Mouse (Mus musculus) liver, embryonic 12.5 days (tissue): ENCODE results near the gene Usp20. TPM values are rescaled to one million over a fixed set of nuclear protein-coding genes. Genes with fewer than 3 reads are reported as not detected.

Experiments
- ATAC-seq: fragments of 200-750 bp; cut with Nextera tagmentation; 2 replicates; pipeline ENCODE4 v1.8.0; 2017; ENCODE audit warnings: moderate number of reproducible peaks, mild to moderate bottlenecking, moderate library complexity
- H3K27ac ChIP-seq: fragments of 300-500 bp; sonication (generic); 2 replicates; pipeline ENCODE4 v1.5.1; 2016; ENCODE audit warnings: mild to moderate bottlenecking
- H3K27me3 ChIP-seq: fragments of 300-500 bp; sonication (generic); replicated peaks from 2 replicates; pipeline ENCODE4 v1.6.1; 2016; ENCODE audit warnings: mild to moderate bottlenecking, moderate library complexity
- H3K36me3 ChIP-seq: fragments of 300-500 bp; sonication (generic); 2 replicates; pipeline ENCODE4 v1.6.1; 2016; ENCODE audit warnings: mild to moderate bottlenecking, moderate library complexity
- H3K4me1 ChIP-seq: fragments of 300-500 bp; sonication (generic); 2 replicates; pipeline ENCODE4 v1.6.1; 2016
- H3K4me2 ChIP-seq: fragments of 300-500 bp; sonication (generic); 2 replicates; pipeline ENCODE4 v1.6.1; 2016; ENCODE audit warnings: mild to moderate bottlenecking, moderate library complexity
- H3K4me3 ChIP-seq: fragments of 300-500 bp; sonication (generic); 2 replicates; pipeline ENCODE4 v1.5.1; 2016; ENCODE audit warnings: mild to moderate bottlenecking, moderate library complexity
- H3K9ac ChIP-seq: fragments of 300-500 bp; sonication (generic); 2 replicates; pipeline ENCODE4 v1.6.1; 2016; ENCODE audit warnings: mild to moderate bottlenecking, moderate library complexity
- H3K9me3 ChIP-seq: fragments of 300-500 bp; sonication (generic); replicated peaks from 2 replicates; pipeline ENCODE4 v1.6.1; 2016; ENCODE audit warnings: mild to moderate bottlenecking, moderate library complexity
- WGBS: fragments of 180-500 bp; shearing (Covaris S2); methylation state at CpG from one replicate; pipeline ENCODE4 v1.1.7; 2016; ENCODE audit not compliant: insufficient replicate concordance; 5-methylcytosine and 5-hydroxymethylcytosine counted together
- polyA plus RNA-seq: library from polyadenylated mRNA; unstranded; fragments of >200 nt; fragmentation: Nextera tagmentation; extraction: Ambion mirVana; gene quantifications from 2 replicates; pipeline ENCODE4 v1.2.1, GENCODE M21; 2016

Gene Usp20
- polyA plus RNA-seq, 1 experiment from 2014 or later: 7.6 TPM

- Histone ChIP-seq H3K27me3 (no peaks in the 10 kb centered on the region), H3K4me2 (no peak overlapping the region), H3K9ac (no peak overlapping the region), H3K27ac (no peak overlapping the region), H3K4me1 (peaks cover 12% of the 10 kb centered on the region; the same call in 1 of the 2 replicates), H3K9me3 (no peaks in the 10 kb centered on the region), H3K4me3 (no peak overlapping the region), H3K36me3 (peaks cover 44% of the 10 kb centered on the region)
- ATAC-seq: no peak
- WGBS: 60% methylated on average over 5 of the region's 5 CpGs
Measured at GRCm38 (mm10) chr2:31023940-31024339, 41.9 kb downstream of the Usp20 start.

DNA sequence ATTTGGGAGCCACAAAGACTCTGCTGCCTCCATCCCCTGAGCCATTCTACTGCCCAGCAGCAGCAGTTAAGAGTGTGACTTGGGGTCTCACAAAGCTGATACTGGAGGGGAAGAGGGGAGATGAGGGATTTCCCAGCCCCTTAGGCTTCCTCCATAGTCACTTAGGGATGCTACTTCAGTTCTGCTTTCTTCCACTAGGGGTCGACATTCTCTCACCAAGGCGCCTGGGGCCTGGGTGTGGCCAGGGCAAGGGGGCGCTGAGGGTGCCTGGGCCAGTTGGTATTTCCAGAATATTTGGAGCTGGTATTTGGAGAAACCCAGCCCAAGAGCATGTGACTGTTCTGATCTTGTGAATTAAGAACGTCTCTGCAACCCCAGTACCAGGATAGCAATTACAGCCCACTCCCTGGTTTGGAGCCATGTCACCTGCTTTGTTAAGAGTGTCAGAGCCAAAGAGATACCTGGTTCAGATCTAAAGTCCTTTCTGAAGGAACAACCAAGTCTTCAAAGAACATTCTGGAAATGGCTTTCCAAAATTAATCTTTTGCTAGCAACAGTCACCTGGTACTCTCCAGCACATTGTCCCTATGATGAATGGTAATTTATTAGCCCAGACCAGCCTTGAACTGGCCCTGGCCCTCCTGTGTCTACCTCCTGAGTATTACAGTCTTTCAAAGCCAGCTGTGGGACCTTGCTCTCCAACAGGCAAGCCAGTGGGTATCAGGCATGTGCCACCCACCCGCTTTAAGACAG is 42.7 kb downstream of the Usp20 start:
- Histone ChIP-seq H3K9me3 (no peaks in the 10 kb centered on the region), H3K4me3 (no peak overlapping the region), H3K36me3 (peaks cover 39% of the 10 kb centered on the region), H3K27me3 (no peaks in the 10 kb centered on the region), H3K4me1 (peaks cover 13% of the 10 kb centered on the region), H3K9ac (no peak overlapping the region), H3K4me2 (no peak overlapping the region), H3K27ac (peak overlapping the region; percentile 30; the same call in 1 of the 2 replicates)
- WGBS: 26% methylated on average over 5 of the region's 5 CpGs
- peak; percentile 53; the same call in 1 of the 2 replicates for ATAC-seq

DNA sequence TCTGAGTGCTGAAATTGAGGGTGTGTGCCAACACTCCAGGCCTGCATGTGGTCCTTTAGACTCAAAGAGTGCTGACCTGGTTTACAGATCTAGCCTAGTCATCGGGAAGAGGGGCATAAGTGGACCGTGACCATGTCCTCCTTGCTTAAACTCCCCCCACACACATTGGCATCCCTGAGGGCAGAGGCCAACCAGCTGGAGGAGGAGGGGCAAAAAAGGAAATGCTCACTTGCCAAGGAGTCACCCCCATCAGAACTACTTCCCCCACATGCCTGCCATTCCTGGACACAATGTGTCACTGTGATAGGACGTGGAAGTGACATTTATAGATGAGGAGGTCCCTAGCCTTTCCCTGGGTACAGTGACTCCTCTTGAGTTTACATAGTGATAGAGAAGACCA is 43.4 kb downstream of the Usp20 start:
- Histone ChIP-seq H3K9ac (no peak overlapping the region), H3K4me3 (no peak overlapping the region), H3K36me3 (peaks cover 39% of the 10 kb centered on the region), H3K27ac (peak overlapping the region; percentile 30; the same call in 1 of the 2 replicates), H3K4me2 (no peak overlapping the region), H3K9me3 (no peaks in the 10 kb centered on the region), H3K27me3 (no peaks in the 10 kb centered on the region), H3K4me1 (peaks cover 18% of the 10 kb centered on the region)
- ATAC-seq: no peak
- 65% methylated on average over 3 of the region's 3 CpGs for WGBS

- Histone ChIP-seq H3K36me3 (peaks cover 37% of the 10 kb centered on the region), H3K4me2 (no peak overlapping the region), H3K27me3 (no peaks in the 10 kb centered on the region), H3K9me3 (no peaks in the 10 kb centered on the region), H3K9ac (no peak overlapping the region), H3K27ac (no peak overlapping the region), H3K4me3 (no peak overlapping the region), H3K4me1 (peaks cover 18% of the 10 kb centered on the region)
- ATAC-seq: no peak
- WGBS: 69% methylated on average over 8 of the region's 8 CpGs
Measured at GRCm38 (mm10) chr2:31026642-31027041, 44.6 kb downstream of the Usp20 start.

DNA sequence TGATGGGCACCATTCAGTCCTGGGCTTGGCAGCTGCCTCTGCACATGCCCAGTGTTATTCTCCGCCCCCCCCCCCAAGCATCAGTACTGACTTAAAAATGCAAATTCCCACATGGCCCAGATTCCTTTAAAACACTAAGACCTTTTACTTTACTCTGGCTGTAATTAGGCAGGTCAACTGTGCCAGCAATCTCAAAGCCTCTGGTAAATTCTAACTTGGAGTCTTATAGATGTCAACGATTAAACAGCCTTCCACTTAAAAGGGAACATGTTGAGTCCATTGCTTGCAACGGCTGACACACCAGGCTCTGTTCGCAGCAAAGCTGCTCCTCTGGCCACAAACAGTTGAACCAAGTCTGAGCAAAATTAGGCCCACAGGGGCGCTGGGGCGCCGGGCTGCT is 49.9 kb downstream of the Usp20 start:
- Histone ChIP-seq H3K36me3 (peaks cover 82% of the 10 kb centered on the region), H3K9me3 (no peaks in the 10 kb centered on the region), H3K27ac (no peak overlapping the region), H3K4me3 (no peak overlapping the region), H3K4me1 (peaks cover 5% of the 10 kb centered on the region), H3K4me2 (no peak overlapping the region), H3K9ac (no peak overlapping the region), H3K27me3 (no peaks in the 10 kb centered on the region)
- no peak for ATAC-seq
- WGBS: 86% methylated on average over 7 of the region's 7 CpGs

DNA sequence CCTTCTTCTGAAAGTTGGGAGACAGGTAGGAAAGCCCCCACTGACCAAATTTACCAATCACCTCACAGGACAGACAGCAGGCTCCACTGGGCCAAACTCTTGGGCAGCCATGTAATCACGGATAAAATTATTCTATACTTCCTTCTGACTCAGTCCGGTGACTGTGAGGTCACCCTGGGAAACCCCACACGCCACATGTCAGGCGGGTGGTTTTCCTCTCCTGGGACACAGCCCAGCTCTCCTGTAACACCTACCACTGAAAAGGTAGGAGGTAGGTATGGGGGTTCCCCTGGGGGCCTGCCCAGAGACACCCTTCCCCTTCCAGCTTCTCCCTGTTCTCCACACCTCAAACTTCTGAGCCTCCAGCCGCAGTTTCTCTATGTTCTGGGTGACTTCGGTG is 54.7 kb downstream of the Usp20 start:
- H3K36me3 ChIP-seq: peaks cover 82% of the 10 kb centered on the region
- ATAC-seq: no peak

DNA sequence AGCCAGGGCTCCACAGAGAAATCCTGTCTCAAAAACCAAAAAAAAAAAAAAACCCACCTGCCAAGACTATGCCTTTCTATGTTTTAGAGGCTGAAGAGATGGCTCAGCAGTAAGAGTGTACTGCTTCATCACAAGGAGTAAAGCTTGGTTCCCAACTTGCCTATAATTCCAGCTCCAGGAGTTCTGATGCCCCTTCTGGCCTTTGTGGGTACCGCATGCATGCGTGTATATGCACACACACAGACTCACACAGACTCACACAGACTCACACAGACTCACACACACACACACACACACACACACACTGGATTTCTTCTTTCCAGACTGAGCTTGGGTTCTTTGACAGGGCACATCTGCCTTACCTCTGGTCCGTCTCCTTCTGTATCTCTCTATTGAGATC is 58.0 kb downstream of the Usp20 start:
- Histone ChIP-seq H3K36me3 (peaks cover 65% of the 10 kb centered on the region), H3K4me2 (no peak overlapping the region), H3K9ac (no peak overlapping the region), H3K9me3 (peaks cover 4% of the 10 kb centered on the region; the same call in 1 of the 2 replicates), H3K4me3 (no peak overlapping the region), H3K27ac (no peak overlapping the region), H3K27me3 (no peaks in the 10 kb centered on the region), H3K4me1 (no peaks in the 10 kb centered on the region)
- WGBS: 85% methylated on average over 3 of the region's 3 CpGs
- no peak for ATAC-seq

More for the DNA sequence above, 54.7 kb downstream of the Usp20 start:
- no peak overlapping the region for H3K4me3 ChIP-seq
- 83% methylated on average over 6 of the region's 6 CpGs for WGBS
- H3K4me2 ChIP-seq: no peak overlapping the region
- H3K27me3 ChIP-seq: no peaks in the 10 kb centered on the region
- H3K9ac ChIP-seq: no peak overlapping the region
- peaks cover 4% of the 10 kb centered on the region; the same call in 1 of the 2 replicates for H3K9me3 ChIP-seq
- no peak overlapping the region for H3K27ac ChIP-seq
- no peaks in the 10 kb centered on the region for H3K4me1 ChIP-seq

GRCm38 (mm10) chr2:31040487-31040886 is 58.4 kb downstream of the Usp20 start:
- peaks cover 61% of the 10 kb centered on the region for H3K36me3 ChIP-seq
- no peak for ATAC-seq

DNA sequence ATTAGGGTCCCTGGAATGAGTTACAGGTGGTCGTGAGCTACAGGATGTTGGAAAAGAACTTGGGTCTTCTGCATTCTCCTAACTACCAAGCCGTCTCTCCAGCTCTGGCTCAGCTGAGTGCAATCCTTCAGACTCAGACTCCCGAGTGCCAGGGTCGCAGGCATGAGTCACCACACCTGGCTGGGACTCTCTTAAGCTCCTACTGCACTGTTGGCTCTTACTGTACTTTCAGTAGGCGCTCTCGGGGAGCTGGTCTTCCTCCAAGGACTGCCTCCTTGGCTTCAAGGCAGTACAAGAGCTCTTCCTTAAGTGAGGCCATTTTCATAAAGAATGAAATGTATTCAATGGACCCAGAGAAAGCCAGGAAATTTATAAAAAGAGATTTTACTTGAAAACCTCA is 59.3 kb downstream of the Usp20 start:
- H3K36me3 ChIP-seq: peaks cover 57% of the 10 kb centered on the region
- H3K27me3 ChIP-seq: no peaks in the 10 kb centered on the region
- H3K9ac ChIP-seq: no peak overlapping the region
- H3K9me3 ChIP-seq: peaks cover 4% of the 10 kb centered on the region; the same call in 1 of the 2 replicates
- H3K4me2 ChIP-seq: no peak overlapping the region
- WGBS: 81% methylated on average over 6 of the region's 6 CpGs
- H3K4me3 ChIP-seq: no peak overlapping the region
- no peaks in the 10 kb centered on the region for H3K4me1 ChIP-seq
- H3K27ac ChIP-seq: no peak overlapping the region
- ATAC-seq: no peak

More at GRCm38 (mm10) chr2:31040487-31040886, 58.4 kb downstream of the Usp20 start:
- no peak overlapping the region for H3K27ac ChIP-seq
- 73% methylated on average over 3 of the region's 3 CpGs for WGBS
- H3K4me3 ChIP-seq: no peak overlapping the region
- H3K9me3 ChIP-seq: peaks cover 4% of the 10 kb centered on the region; the same call in 1 of the 2 replicates
- H3K9ac ChIP-seq: no peak overlapping the region
- H3K4me2 ChIP-seq: no peak overlapping the region
- no peaks in the 10 kb centered on the region for H3K4me1 ChIP-seq
- H3K27me3 ChIP-seq: no peaks in the 10 kb centered on the region

- peaks cover 4% of the 10 kb centered on the region; the same call in 1 of the 2 replicates for H3K9me3 ChIP-seq
- H3K4me2 ChIP-seq: no peak overlapping the region
- ATAC-seq: no peak
- 79% methylated on average over 6 of the region's 6 CpGs for WGBS
- peaks cover 3% of the 10 kb centered on the region for H3K4me1 ChIP-seq
- H3K9ac ChIP-seq: no peak overlapping the region
- no peak overlapping the region for H3K4me3 ChIP-seq
- H3K27me3 ChIP-seq: no peaks in the 10 kb centered on the region
- no peak overlapping the region for H3K27ac ChIP-seq
- H3K36me3 ChIP-seq: peaks cover 52% of the 10 kb centered on the region
Measured at GRCm38 (mm10) chr2:31042881-31043280, 60.8 kb downstream of the Usp20 start.

- Histone ChIP-seq H3K36me3 (peaks cover 47% of the 10 kb centered on the region), H3K4me1 (peaks cover 10% of the 10 kb centered on the region), H3K9me3 (peaks cover 4% of the 10 kb centered on the region; the same call in 1 of the 2 replicates), H3K4me2 (no peak overlapping the region), H3K27me3 (no peaks in the 10 kb centered on the region), H3K27ac (no peak overlapping the region), H3K9ac (no peak overlapping the region), H3K4me3 (no peak overlapping the region)
- ATAC-seq: no peak
- 64% methylated on average over 1 of the region's 1 CpGs for WGBS
Measured at GRCm38 (mm10) chr2:31043856-31044255, 61.8 kb downstream of the Usp20 start.

DNA sequence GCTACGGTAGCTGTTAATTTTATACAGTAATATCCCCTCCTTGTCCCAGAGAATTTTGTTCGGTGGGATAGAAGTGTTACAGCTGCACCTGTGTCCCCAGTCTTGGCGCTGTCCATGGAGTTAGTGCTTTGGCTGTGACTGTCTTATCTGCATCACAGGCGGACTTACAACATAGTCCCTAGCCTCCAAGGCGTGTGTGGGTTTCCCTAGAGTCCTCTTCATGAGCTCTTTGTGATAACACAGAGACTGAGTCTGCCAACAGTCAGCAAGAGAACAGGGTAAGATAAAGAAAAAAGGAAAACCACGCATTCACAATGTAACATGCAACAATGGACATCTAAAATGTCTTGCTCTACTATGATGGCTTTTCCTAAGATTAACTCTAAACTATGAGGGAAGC is 66.0 kb downstream of the Usp20 start:
- no peaks in the 10 kb centered on the region for H3K9me3 ChIP-seq
- peak; percentile 51; the same call in 1 of the 2 replicates for ATAC-seq
- H3K4me2 ChIP-seq: no peak overlapping the region
- no peaks in the 10 kb centered on the region for H3K27me3 ChIP-seq
- H3K4me3 ChIP-seq: no peak overlapping the region
- peaks cover 43% of the 10 kb centered on the region for H3K36me3 ChIP-seq
- 28% methylated on average over 6 of the region's 6 CpGs for WGBS
- H3K4me1 ChIP-seq: peaks cover 11% of the 10 kb centered on the region
- H3K27ac ChIP-seq: no peak overlapping the region
- H3K9ac ChIP-seq: no peak overlapping the region
